Mouse (Mus musculus): Measurements from ENCODE around the gene Camta1. TPM values are rescaled to one million over a fixed set of nuclear protein-coding genes. Genes with fewer than 3 reads are reported as not detected.
A peak's percentile ranks its signal among the peaks of the same experiment; 100 is the strongest.

Gene Camta1
- polyA plus RNA-seq, 1 experiment from 2014 or later = 171 TPM

- DNase-seq (ENCODE audit: low spot score) (no peak), ATAC-seq (ENCODE audit: low FRiP score) (no peak; the same call in 1 of the 2 replicates)
- Histone ChIP-seq H3K4me1 (replicated peaks; ENCODE audit: control insufficient read depth, insufficient read depth, low read length) (peaks cover 33% of the 10 kb centered on the region), H3K4me3 (replicated peaks; ENCODE audit: low read length) (no peak overlapping the region), H3K27me3 (ENCODE audit: control insufficient read depth, insufficient read depth, low read length) (no peaks in the 10 kb centered on the region), H3K4me2 (replicated peaks) (no peak overlapping the region), H3K9ac (no peak overlapping the region), H3K36me3 (replicated peaks; ENCODE audit: control insufficient read depth, insufficient read depth) (no peaks in the 10 kb centered on the region), H3K27ac (peak overlapping the region; percentile 55; the same call in 1 of the 2 replicates), H3K9me3 (ENCODE audit: control insufficient read depth, low read length) (no peaks in the 10 kb centered on the region)
- 69% methylated on average over 6 of the region's 6 CpGs for WGBS
Measured at GRCm38 (mm10) chr4:151152010-151152409, 709.7 kb downstream of the Camta1 start.

DNA sequence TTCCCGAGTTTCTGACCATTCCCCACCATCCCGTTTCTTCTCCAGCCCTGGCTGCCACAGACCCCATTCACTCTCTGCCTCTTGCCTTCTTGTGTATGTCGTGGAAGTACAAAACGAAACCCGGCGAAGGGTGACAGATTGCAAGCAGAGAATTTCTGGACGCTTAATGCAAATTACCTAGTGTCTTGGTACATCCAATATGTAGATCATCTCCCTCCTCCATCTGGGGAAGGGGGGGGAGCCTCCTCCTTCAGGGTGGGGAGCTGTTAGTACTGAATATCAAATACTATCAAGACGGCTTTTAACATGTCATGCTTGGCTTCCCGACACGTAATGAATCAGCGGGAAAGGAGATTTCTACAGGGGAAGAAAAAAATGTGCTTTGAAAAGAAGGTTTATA, 710.8 kb downstream of the Camta1 start:
- Histone ChIP-seq H3K4me2 (replicated peaks) (no peak overlapping the region), H3K27me3 (ENCODE audit: control insufficient read depth, insufficient read depth, low read length) (no peaks in the 10 kb centered on the region), H3K36me3 (replicated peaks; ENCODE audit: control insufficient read depth, insufficient read depth) (no peaks in the 10 kb centered on the region), H3K9ac (no peak overlapping the region), H3K27ac (peak overlapping the region; percentile 55), H3K4me3 (replicated peaks; ENCODE audit: low read length) (no peak overlapping the region), H3K9me3 (ENCODE audit: control insufficient read depth, low read length) (no peaks in the 10 kb centered on the region), H3K4me1 (replicated peaks; ENCODE audit: control insufficient read depth, insufficient read depth, low read length) (peaks cover 33% of the 10 kb centered on the region)
- no peak for ATAC-seq (ENCODE audit: low FRiP score)
- DNase-seq (ENCODE audit: low spot score) = no peak
- 37% methylated on average over 11 of the region's 11 CpGs for WGBS

GRCm38 (mm10) chr4:151150115-151150514, 711.6 kb downstream of the Camta1 start:
- Histone ChIP-seq H3K4me1 (replicated peaks; ENCODE audit: control insufficient read depth, insufficient read depth, low read length) (peaks cover 33% of the 10 kb centered on the region), H3K9ac (no peak overlapping the region), H3K4me3 (replicated peaks; ENCODE audit: low read length) (no peak overlapping the region), H3K27me3 (ENCODE audit: control insufficient read depth, insufficient read depth, low read length) (no peaks in the 10 kb centered on the region), H3K36me3 (replicated peaks; ENCODE audit: control insufficient read depth, insufficient read depth) (no peaks in the 10 kb centered on the region), H3K9me3 (ENCODE audit: control insufficient read depth, low read length) (no peaks in the 10 kb centered on the region), H3K4me2 (replicated peaks) (no peak overlapping the region), H3K27ac (peak overlapping the region; percentile 55; the same call in 1 of the 2 replicates)
- no peak for DNase-seq (ENCODE audit: low spot score)
- no peak for ATAC-seq (ENCODE audit: low FRiP score)
- 55% methylated on average over 11 of the region's 11 CpGs for WGBS

- H3K4me3 ChIP-seq (replicated peaks; ENCODE audit: low read length) = no peak overlapping the region
- ATAC-seq (ENCODE audit: low FRiP score) = no peak
- peaks cover 30% of the 10 kb centered on the region for H3K4me1 ChIP-seq (replicated peaks; ENCODE audit: control insufficient read depth, insufficient read depth, low read length)
- H3K36me3 ChIP-seq (replicated peaks; ENCODE audit: control insufficient read depth, insufficient read depth) = no peaks in the 10 kb centered on the region
- WGBS = 17% methylated on average over 12 of the region's 12 CpGs
- 0 out of 2 replicates have a peak, but pooled peaks cover 8% of the 10 kb centered on the region for H3K9me3 ChIP-seq (ENCODE audit: control insufficient read depth, low read length)
- no peak for DNase-seq (ENCODE audit: low spot score)
- no peak overlapping the region for H3K9ac ChIP-seq
- no peaks in the 10 kb centered on the region for H3K27me3 ChIP-seq (ENCODE audit: control insufficient read depth, insufficient read depth, low read length)
- H3K27ac ChIP-seq = no peak overlapping the region
- H3K4me2 ChIP-seq (replicated peaks) = no peak overlapping the region
Measured at GRCm38 (mm10) chr4:151147541-151147940, 714.1 kb downstream of the Camta1 start.

DNA sequence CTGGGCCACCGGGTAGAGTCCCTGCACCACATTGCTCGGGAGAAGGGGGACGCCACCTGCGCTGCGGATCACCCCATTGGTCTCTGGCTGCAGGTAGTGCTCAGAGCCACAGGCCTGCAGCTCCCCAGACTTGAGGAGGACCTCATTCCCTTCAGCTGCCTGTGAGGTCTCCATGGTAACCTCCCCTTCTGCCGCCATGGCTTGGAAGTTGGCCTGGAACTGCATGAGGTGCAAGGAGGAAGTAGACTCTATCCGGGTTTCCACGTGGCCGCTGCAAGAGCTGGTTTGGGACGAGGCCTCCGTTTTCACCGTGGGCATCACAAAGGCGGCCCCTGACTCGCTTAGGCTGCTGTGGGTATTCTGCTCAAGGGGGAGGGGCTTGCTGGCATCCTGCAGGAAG, 717.6 kb downstream of the Camta1 start:
- Histone ChIP-seq H3K9ac (no peak overlapping the region), H3K4me1 (replicated peaks; ENCODE audit: control insufficient read depth, insufficient read depth, low read length) (peaks cover 24% of the 10 kb centered on the region), H3K4me3 (replicated peaks; ENCODE audit: low read length) (no peak overlapping the region), H3K36me3 (replicated peaks; ENCODE audit: control insufficient read depth, insufficient read depth) (no peaks in the 10 kb centered on the region), H3K27ac (no peak overlapping the region), H3K27me3 (ENCODE audit: control insufficient read depth, insufficient read depth, low read length) (no peaks in the 10 kb centered on the region), H3K9me3 (ENCODE audit: control insufficient read depth, low read length) (0 out of 2 replicates have a peak, but pooled peaks cover 8% of the 10 kb centered on the region), H3K4me2 (replicated peaks) (no peak overlapping the region)
- no peak for DNase-seq (ENCODE audit: low spot score)
- ATAC-seq (ENCODE audit: low FRiP score) = no peak
- WGBS = 93% methylated on average over 14 of the region's 14 CpGs

DNA sequence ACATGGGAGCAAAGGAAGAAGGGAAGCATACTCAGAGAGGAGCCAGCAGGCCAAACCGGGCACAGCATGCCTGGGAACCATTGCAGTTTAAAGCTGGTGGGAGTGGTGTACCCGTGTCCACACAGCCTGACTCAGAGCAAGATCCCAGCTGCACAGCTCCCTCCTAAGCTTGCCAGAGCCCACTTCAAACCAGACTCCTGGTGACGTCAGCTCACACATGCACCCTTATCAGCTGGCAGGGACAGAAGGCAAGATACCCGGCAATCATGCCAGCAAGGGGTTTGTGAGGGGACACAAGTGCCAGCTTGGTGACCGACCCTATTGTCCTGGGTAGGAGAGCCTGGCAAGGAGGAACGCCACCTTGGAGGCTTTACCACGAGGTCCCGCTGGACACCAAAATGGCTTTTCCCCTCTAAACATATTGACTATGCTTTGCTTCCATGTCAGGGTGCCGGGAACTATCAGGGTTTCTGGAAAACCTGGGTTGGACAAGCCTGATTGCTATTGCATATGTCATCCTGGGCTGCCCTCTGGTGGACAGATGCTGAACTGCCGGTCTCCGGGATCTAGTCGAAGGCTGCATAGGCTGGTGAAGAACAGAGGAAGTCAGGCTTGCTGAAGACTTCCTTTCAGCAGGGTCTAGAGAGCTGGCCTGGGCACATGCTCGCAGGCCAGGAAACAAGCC, 720.3 kb downstream of the Camta1 start:
- Histone ChIP-seq H3K4me3 (replicated peaks; ENCODE audit: low read length) (peak overlapping the region; percentile 9; the same call in 1 of the 2 replicates), H3K4me1 (replicated peaks; ENCODE audit: control insufficient read depth, insufficient read depth, low read length) (peaks cover 38% of the 10 kb centered on the region), H3K27me3 (ENCODE audit: control insufficient read depth, insufficient read depth, low read length) (no peaks in the 10 kb centered on the region), H3K4me2 (replicated peaks) (peak overlapping the region; percentile 55), H3K36me3 (replicated peaks; ENCODE audit: control insufficient read depth, insufficient read depth) (no peaks in the 10 kb centered on the region), H3K27ac (peak overlapping the region; percentile 97), H3K9me3 (ENCODE audit: control insufficient read depth, low read length) (0 out of 2 replicates have a peak, but pooled peaks cover 8% of the 10 kb centered on the region), H3K9ac (peak overlapping the region; percentile 53)
- WGBS = 6% methylated on average over 13 of the region's 13 CpGs
- ATAC-seq (ENCODE audit: low FRiP score) (peak; percentile 46), DNase-seq (ENCODE audit: low spot score) (peak; percentile 100)

GRCm38 (mm10) chr4:151140368-151140982, 721.2 kb downstream of the Camta1 start:
- Histone ChIP-seq H3K9me3 (ENCODE audit: control insufficient read depth, low read length) (0 out of 2 replicates have a peak, but pooled peaks cover 8% of the 10 kb centered on the region), H3K9ac (peak overlapping the region; percentile 48; the same call in 1 of the 2 replicates), H3K4me2 (replicated peaks) (peak overlapping the region; percentile 55), H3K27ac (peak overlapping the region; percentile 97), H3K27me3 (ENCODE audit: control insufficient read depth, insufficient read depth, low read length) (no peaks in the 10 kb centered on the region), H3K4me1 (replicated peaks; ENCODE audit: control insufficient read depth, insufficient read depth, low read length) (peaks cover 38% of the 10 kb centered on the region), H3K36me3 (replicated peaks; ENCODE audit: control insufficient read depth, insufficient read depth) (no peaks in the 10 kb centered on the region), H3K4me3 (replicated peaks; ENCODE audit: low read length) (no peak overlapping the region)
- WGBS = 1% methylated on average over 19 of the region's 20 CpGs
- ATAC-seq (ENCODE audit: low FRiP score) = peak; percentile 78
- peak; percentile 95 for DNase-seq (ENCODE audit: low spot score)

GRCm38 (mm10) chr4:151139053-151139840, 722.4 kb downstream of the Camta1 start:
- ATAC-seq (ENCODE audit: low FRiP score) (peak; percentile 26; the same call in 1 of the 2 replicates), DNase-seq (ENCODE audit: low spot score) (peak; percentile 84)
- Histone ChIP-seq H3K36me3 (replicated peaks; ENCODE audit: control insufficient read depth, insufficient read depth) (no peaks in the 10 kb centered on the region), H3K27me3 (ENCODE audit: control insufficient read depth, insufficient read depth, low read length) (no peaks in the 10 kb centered on the region), H3K4me1 (replicated peaks; ENCODE audit: control insufficient read depth, insufficient read depth, low read length) (peaks cover 38% of the 10 kb centered on the region), H3K9ac (peak overlapping the region; percentile 48), H3K4me2 (replicated peaks) (peak overlapping the region; percentile 55), H3K4me3 (replicated peaks; ENCODE audit: low read length) (0 out of 2 replicates have a peak overlapping the region, but pooled peaks have one; percentile 9), H3K27ac (peak overlapping the region; percentile 97), H3K9me3 (ENCODE audit: control insufficient read depth, low read length) (0 out of 2 replicates have a peak, but pooled peaks cover 4% of the 10 kb centered on the region)
- 1% methylated on average over 20 of the region's 20 CpGs for WGBS

DNA sequence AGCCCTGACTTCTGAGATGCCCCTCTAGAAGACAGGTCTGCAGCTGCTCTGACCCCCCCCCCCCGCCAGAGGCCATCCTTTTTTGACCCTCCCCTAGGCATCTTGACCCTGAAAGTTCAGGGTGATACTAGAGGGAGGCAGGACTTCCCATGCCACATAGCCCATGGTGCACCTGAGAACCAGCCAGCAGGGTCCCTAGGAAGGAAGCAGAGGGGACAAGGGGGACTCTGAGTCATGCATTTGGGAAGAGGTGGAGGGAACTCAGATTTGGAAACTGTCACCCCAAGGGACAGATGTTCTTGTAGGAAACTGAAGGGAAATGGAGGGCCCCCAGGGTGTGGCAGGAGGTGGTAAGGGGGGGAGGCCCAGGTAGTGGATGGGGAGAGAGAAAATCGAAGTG, 723.1 kb downstream of the Camta1 start:
- DNase-seq (ENCODE audit: low spot score) (no peak), ATAC-seq (ENCODE audit: low FRiP score) (no peak)
- Histone ChIP-seq H3K4me2 (replicated peaks) (peak overlapping the region; percentile 55), H3K9me3 (ENCODE audit: control insufficient read depth, low read length) (no peaks in the 10 kb centered on the region), H3K4me1 (replicated peaks; ENCODE audit: control insufficient read depth, insufficient read depth, low read length) (peaks cover 38% of the 10 kb centered on the region), H3K27me3 (ENCODE audit: control insufficient read depth, insufficient read depth, low read length) (no peaks in the 10 kb centered on the region), H3K4me3 (replicated peaks; ENCODE audit: low read length) (no peak overlapping the region), H3K27ac (peak overlapping the region; percentile 97), H3K9ac (peak overlapping the region; percentile 48; the same call in 1 of the 2 replicates), H3K36me3 (replicated peaks; ENCODE audit: control insufficient read depth, insufficient read depth) (no peaks in the 10 kb centered on the region)
- 15% methylated on average over 2 of the region's 2 CpGs for WGBS
